Mouse (Mus musculus) lung, adult 2 months (tissue): ENCODE data around the gene Capn8.

Experiments used
- CTCF ChIP-seq: fragments of 200-500 bp; IDR thresholded peaks from 2 replicates; pipeline ENCODE4 v1.5.1; 2011; ENCODE audit warnings: mild to moderate bottlenecking, low read length, control low read depth; ENCODE audit not compliant: insufficient read depth
- POLR2A ChIP-seq: fragments of 200-500 bp; IDR thresholded peaks from 2 replicates; pipeline ENCODE4 v1.6.1; 2011; ENCODE audit warnings: low read depth, mild to moderate bottlenecking, control low read depth, low read length, borderline replicate concordance; ENCODE audit errors: extremely low read depth

- TF ChIP-seq POLR2A, result peak; percentile 55; the same call in 1 of the 2 replicates
- TF ChIP-seq CTCF, result no peak
These were observed 44.5 kb upstream of the Capn8 start for GRCm38 (mm10) chr1:182520091-182520937.
